In genomic region chr5:53346028-53346427, GRCm38 (mm10) we compare ENCODE assay signal across 11 mouse cellular contexts.
DNase-seq lines count a peak whose midpoint lies in the region; ATAC-seq and TF ChIP-seq lines count a peak whose summit lies in the region.
"Had no signal": no experiment of that assay in that cellular context is flagged by ENCODE, and none has a peak within 500 bp of the region (broad histone marks: within the 10 kb centered on the region; RNA-seq: fewer than 3 reads in every experiment).

No protein-coding gene starts in this region.

- H3K27me3 ChIP-seq in lung, postnatal 0 days (replicated peaks; ENCODE audit: insufficient read depth, low read length), result no peaks in the 10 kb centered on the region

- 21% methylated on average over 8 of the region's 8 CpGs for WGBS in lung, postnatal 0 days

- intact Hi-C loops in gastrocnemius, adult 2 months (cut with DNase I), result no loop called here

- H3K9me3 ChIP-seq in lung, postnatal 0 days (ENCODE audit: low read length), result no peaks in the 10 kb centered on the region
- H3K9me3 ChIP-seq: liver, embryonic 15.5 days had no signal

- 0 out of 2 replicates have a peak overlapping the region, but pooled peaks have one; percentile 6 for H3K9ac ChIP-seq in lung, postnatal 0 days (replicated peaks; ENCODE audit: low read depth)
- H3K9ac ChIP-seq: liver, embryonic 15.5 days had no signal

- no peak for TF ChIP-seq EP300 in lung, postnatal 0 days (IDR thresholded peaks at IDR 0.05)

- H3K4me3 ChIP-seq in gastrocnemius, adult 2 months, result no peak overlapping the region
- H3K4me3 ChIP-seq in lung, postnatal 0 days (ENCODE audit: low read depth, low read length), result no peak overlapping the region
- H3K4me3 ChIP-seq: liver, embryonic 15.5 days had no signal

- H3K4me2 ChIP-seq in lung, postnatal 0 days (replicated peaks; ENCODE audit: low read depth, low read length), result no peak overlapping the region
- H3K4me2 ChIP-seq: liver, embryonic 15.5 days had no signal

- H3K4me1 ChIP-seq in lung, postnatal 0 days (ENCODE audit: insufficient read depth, low read depth, low read length), result no peaks in the 10 kb centered on the region; the same call in 1 of the 2 replicates
- H3K4me1 ChIP-seq: liver, embryonic 15.5 days had no signal

- peak overlapping the region; percentile 91 for H3K27ac ChIP-seq in gastrocnemius, adult 2 months
- H3K27ac ChIP-seq in lung, postnatal 0 days (ENCODE audit: low read length), result no peak overlapping the region
- H3K27ac ChIP-seq: liver, embryonic 15.5 days had no signal

- no peaks in the 10 kb centered on the region for H3K36me3 ChIP-seq in lung, postnatal 0 days (ENCODE audit: insufficient read depth, low read length)
- H3K36me3 ChIP-seq: liver, embryonic 15.5 days had no signal

- TF ChIP-seq CTCF in gastrocnemius, adult 2 months (IDR thresholded peaks at IDR 0.05), result no peak
- no peak for TF ChIP-seq CTCF in lung, postnatal 0 days (IDR thresholded peaks at IDR 0.05)

- peak; percentile 92 for ATAC-seq in lung, postnatal 0 days

- peak; percentile 77 for DNase-seq in ovary, adult 18-20 months (ENCODE audit: low spot score)
- DNase-seq in ovary, postnatal 10 days (ENCODE audit: low spot score), result no peak
- peak; percentile 86 for DNase-seq in gastrocnemius, adult 2 months
- DNase-seq in lung, postnatal 0 days (ENCODE audit: low spot score), result peak; percentile 90
- DNase-seq in urinary bladder, postnatal 25 days (ENCODE audit: low spot score), result peak; percentile 24
- no peak for DNase-seq in frontal cortex, postnatal 10 days (ENCODE audit: low spot score in 2 of 2)
- DNase-seq in cerebellum, postnatal 25 days, result no peak
- DNase-seq: adrenal gland, postnatal 10 days; cerebellum, adult 11-12 months; kidney, adult 18-20 months had no signal

Comparison
In these comparisons a context has a peak if more than half of its experiments do, and no peak if none do; other contexts are left out.
1. DNase-seq: peak in ovary, adult 18-20 months (single experiment), gastrocnemius, adult 2 months (single experiment), lung, postnatal 0 days (single experiment) and urinary bladder, postnatal 25 days (single experiment); none in ovary, postnatal 10 days (single experiment), frontal cortex, postnatal 10 days (0 of 2) and cerebellum, postnatal 25 days (0 of 2).